Mouse (Mus musculus): ENCODE data around the gene Kdm4a. TPM values are rescaled to one million over a fixed set of nuclear protein-coding genes. Genes with fewer than 3 reads are reported as not detected.

The Kdm4a gene
- polyA plus RNA-seq, 1 experiment from 2014 or later: 53.8 TPM

DNA sequence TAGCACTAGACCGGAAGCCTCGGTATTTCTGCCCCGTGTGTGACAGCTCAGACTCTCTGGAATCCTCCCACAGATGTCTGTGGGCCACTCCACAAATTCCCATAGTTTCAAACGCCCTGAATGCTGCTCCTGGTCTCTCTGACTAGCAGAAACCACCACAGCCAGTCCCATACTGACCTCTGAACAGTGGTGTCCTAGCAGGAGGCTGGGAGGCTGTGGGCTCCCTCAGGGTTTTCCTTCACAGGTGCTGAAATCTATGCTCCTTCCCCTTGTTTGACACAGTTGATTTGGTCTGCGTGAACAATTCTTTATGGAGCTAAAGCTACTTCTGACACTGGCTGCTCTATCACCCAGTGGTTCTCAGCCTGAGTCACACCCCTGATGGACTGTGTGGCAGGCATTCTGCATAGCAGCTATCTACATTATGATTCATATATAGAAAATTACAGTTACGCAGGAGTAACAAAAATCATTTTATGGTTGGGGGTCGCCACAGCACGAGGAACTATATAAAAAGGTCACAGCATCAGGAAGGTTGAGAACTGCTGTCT, 76.5 kb downstream of the Kdm4a start:
- WGBS: 89% methylated on average over 8 of the region's 8 CpGs
- no peaks in the 10 kb centered on the region for H3K9me3 ChIP-seq
- ATAC-seq (replicated peaks): no peak

DNA sequence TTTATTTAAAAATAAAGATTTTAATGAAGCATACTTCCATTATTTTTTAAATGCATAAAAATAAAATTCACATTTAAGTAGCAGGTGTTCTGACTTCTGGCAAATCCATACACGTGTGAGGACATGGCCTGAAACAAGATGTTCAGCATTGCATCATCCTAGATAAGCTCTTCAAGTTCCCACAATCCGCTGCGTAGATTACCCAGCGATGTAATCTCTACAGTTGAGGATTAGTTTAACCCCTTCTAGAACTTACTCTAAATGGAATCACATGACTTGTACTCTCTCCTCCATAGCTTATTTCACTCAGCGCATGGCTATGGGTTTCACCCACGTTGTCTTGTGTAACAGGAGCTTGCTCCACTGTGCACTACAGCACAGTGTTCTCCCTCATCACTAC, 78.3 kb downstream of the Kdm4a start:
- no peak for ATAC-seq (replicated peaks)
- WGBS: 87% methylated on average over 6 of the region's 6 CpGs
- no peaks in the 10 kb centered on the region; the same call in 1 of the 2 replicates for H3K4me1 ChIP-seq
- H3K9me3 ChIP-seq: no peaks in the 10 kb centered on the region
- no peaks in the 10 kb centered on the region for H3K36me3 ChIP-seq (replicated peaks)
- H3K4me2 ChIP-seq: no peak overlapping the region
- no peak overlapping the region for H3K9ac ChIP-seq
- no peaks in the 10 kb centered on the region for H3K27me3 ChIP-seq (replicated peaks)
- no peak overlapping the region for H3K4me3 ChIP-seq
- no peak overlapping the region for H3K27ac ChIP-seq

More for the DNA sequence above, 76.5 kb downstream of the Kdm4a start:
- no peaks in the 10 kb centered on the region for H3K36me3 ChIP-seq (replicated peaks)
- no peak overlapping the region for H3K9ac ChIP-seq
- no peak overlapping the region for H3K4me3 ChIP-seq
- no peaks in the 10 kb centered on the region for H3K27me3 ChIP-seq (replicated peaks)
- H3K4me2 ChIP-seq: no peak overlapping the region
- H3K27ac ChIP-seq: no peak overlapping the region
- H3K4me1 ChIP-seq: no peaks in the 10 kb centered on the region

DNA sequence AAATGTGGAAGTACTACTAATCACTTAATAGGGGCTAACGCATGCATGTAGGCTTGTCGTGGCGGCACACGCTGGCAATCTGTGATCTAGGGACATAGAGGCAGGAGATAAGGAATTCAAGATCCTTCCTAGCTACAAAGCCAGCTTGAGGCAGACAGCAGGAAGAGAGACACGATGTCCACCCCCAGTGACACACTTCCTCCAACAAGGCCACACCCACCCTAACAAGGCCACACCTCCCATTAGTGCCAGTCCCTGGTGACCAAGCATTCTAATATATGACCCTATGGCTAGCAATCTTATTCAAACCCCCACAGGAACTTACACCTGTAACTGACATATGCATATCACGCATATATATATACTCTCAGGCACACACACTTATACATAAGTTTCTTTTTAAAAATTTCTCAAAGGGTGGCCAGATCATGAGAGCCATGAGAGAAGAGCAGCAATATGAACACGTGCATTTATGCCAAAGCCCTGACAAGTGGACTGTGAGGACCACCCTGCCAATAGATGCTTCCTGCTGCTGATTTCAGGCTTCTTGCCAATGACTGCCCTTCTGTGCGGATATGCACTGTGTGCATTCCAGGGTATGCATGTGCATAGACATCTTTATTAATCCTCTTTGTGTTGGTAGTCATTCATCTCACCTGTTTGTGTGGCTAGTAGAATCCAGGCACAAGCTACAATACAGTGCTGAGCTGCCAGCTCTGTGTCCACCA, 80.0 kb downstream of the Kdm4a start:
- Histone ChIP-seq H3K4me1 (no peaks in the 10 kb centered on the region; the same call in 1 of the 2 replicates), H3K9ac (no peak overlapping the region), H3K4me3 (no peak overlapping the region), H3K27ac (no peak overlapping the region), H3K36me3 (replicated peaks) (no peaks in the 10 kb centered on the region), H3K27me3 (replicated peaks) (no peaks in the 10 kb centered on the region), H3K4me2 (no peak overlapping the region), H3K9me3 (no peaks in the 10 kb centered on the region)
- WGBS: 86% methylated on average over 8 of the region's 8 CpGs
- no peak for ATAC-seq (replicated peaks)

DNA sequence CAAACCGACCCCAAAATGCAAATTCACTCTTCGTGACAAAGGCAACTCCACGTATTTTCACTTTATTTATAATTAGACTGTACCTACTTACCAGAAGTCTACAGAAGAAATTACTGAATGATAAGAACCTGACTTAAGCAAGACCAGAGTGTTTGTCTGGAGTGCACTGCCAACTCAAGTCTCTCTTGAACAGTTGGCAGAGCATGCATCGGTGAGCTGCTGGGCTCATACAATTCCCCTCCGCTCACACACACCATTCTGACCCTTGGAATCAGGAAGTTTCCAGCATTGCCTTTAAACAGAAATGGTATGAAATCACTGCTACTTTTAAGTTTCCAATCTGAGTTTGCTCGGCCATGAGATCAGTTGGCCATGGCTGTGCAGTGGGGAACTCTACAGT, 81.3 kb downstream of the Kdm4a start:
- no peak for ATAC-seq (replicated peaks)
- Histone ChIP-seq H3K9ac (no peak overlapping the region), H3K27ac (no peak overlapping the region), H3K4me2 (no peak overlapping the region), H3K4me1 (no peaks in the 10 kb centered on the region; the same call in 1 of the 2 replicates), H3K4me3 (no peak overlapping the region), H3K36me3 (replicated peaks) (no peaks in the 10 kb centered on the region), H3K27me3 (replicated peaks) (no peaks in the 10 kb centered on the region), H3K9me3 (no peaks in the 10 kb centered on the region)
- WGBS: 94% methylated on average over 6 of the region's 6 CpGs

DNA sequence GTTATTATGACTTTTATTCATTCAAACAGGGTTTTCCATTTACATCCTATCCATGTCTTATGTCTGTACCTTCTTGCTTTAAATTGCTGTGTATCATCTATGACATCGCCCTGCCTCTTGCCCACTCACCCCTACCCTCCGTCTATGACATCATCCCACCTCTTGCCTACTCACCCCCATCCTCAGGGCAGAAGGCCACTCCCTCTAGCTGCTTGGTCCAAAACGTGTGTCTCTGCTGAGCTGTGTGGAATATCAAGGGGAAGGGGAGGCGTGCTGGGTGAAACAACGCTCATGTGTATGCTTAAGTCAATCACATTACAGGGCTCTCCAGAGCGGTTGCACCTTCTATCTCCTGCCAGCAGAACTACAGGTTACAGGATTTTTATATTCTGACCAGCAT, 83.8 kb downstream of the Kdm4a start:
- Histone ChIP-seq H3K9ac (no peak overlapping the region), H3K27ac (no peak overlapping the region), H3K36me3 (replicated peaks) (no peaks in the 10 kb centered on the region), H3K4me3 (no peak overlapping the region), H3K4me1 (no peaks in the 10 kb centered on the region; the same call in 1 of the 2 replicates), H3K27me3 (replicated peaks) (no peaks in the 10 kb centered on the region), H3K4me2 (no peak overlapping the region), H3K9me3 (no peaks in the 10 kb centered on the region)
- WGBS: 80% methylated on average over 6 of the region's 6 CpGs
- ATAC-seq (replicated peaks): no peak

DNA sequence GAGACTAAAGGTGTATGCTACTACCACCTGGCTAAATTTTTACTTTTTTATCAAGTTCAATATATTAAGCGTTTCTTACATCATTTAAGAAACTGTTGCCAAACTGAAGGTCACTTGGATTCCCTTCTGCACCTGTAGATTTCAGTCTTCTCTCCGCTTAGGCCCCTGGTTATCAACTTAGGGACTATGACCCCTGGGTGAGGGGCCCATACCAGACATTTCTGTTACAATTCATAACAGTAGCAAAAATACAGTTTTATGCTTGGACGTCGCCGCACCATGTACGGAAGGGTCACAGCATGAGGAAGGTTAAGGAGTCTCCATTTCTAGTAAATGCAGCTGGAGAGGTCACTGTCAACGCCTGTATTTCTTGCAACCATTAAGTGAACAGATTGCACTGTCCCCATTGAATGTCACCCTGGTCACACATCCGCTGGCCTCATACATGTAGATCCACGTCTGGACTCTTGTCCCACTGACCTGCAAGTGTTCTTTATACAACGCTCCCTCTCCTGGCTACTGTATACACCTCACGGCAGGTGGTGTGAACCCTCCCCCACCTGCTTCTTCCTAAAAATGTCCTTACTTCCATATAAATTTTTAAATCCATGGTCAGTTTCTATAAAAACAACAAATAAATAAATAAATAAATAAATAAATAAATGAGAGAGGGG, 86.9 kb downstream of the Kdm4a start:
- H3K4me1 ChIP-seq: no peaks in the 10 kb centered on the region; the same call in 1 of the 2 replicates
- no peak overlapping the region for H3K27ac ChIP-seq
- ATAC-seq (replicated peaks): no peak
- H3K27me3 ChIP-seq (replicated peaks): no peaks in the 10 kb centered on the region
- H3K4me2 ChIP-seq: no peak overlapping the region
- WGBS: 96% methylated on average over 11 of the region's 11 CpGs
- no peaks in the 10 kb centered on the region for H3K36me3 ChIP-seq (replicated peaks)
- H3K4me3 ChIP-seq: no peak overlapping the region
- no peak overlapping the region for H3K9ac ChIP-seq
- no peaks in the 10 kb centered on the region for H3K9me3 ChIP-seq

DNA sequence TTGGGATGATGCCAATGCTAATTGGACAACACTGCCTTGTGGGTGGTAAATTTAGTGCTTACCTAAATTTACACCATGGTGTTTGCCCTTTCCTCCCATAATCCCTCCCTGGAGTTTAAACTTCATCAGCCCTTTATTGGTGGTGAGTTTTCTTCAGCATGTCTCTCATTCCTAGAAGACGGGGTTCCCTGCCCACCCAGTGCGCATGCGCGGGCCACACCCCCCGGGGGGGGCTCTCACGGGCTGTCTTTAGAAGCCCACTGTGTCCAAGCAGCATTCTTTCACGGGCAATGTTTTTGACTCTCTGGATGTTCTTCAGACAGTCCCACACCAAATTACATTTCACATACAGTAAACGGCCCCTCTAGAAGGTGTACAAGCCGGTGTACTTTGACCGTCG, 89.4 kb downstream of the Kdm4a start:
- H3K4me1 ChIP-seq: no peaks in the 10 kb centered on the region
- 87% methylated on average over 11 of the region's 11 CpGs for WGBS
- H3K36me3 ChIP-seq (replicated peaks): no peaks in the 10 kb centered on the region
- no peak overlapping the region for H3K9ac ChIP-seq
- no peaks in the 10 kb centered on the region for H3K27me3 ChIP-seq (replicated peaks)
- ATAC-seq (replicated peaks): no peak
- no peak overlapping the region for H3K27ac ChIP-seq
- no peaks in the 10 kb centered on the region for H3K9me3 ChIP-seq
- no peak overlapping the region for H3K4me2 ChIP-seq
- H3K4me3 ChIP-seq: no peak overlapping the region

DNA sequence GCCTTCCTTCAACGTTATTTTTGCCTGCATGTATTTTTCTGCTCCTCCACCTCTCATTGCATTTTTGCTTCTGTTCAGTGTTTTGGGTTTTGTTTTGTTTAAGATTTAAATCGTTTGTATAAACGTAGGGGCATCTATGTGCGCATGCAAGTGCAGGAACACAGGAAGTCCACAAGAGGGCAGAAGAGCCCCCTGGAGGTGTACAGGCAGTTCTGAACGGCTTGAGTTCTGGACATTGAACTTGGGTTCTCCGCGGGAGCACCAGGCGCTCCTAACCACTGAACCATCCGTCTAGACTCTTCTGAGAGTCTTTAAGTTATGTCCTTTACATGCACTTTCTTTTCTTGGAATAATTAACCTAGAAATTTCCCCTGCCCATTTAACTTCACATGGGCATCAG, 89.9 kb downstream of the Kdm4a start:
- H3K36me3 ChIP-seq (replicated peaks): no peaks in the 10 kb centered on the region
- no peak overlapping the region for H3K4me3 ChIP-seq
- H3K4me1 ChIP-seq: no peaks in the 10 kb centered on the region
- no peak overlapping the region for H3K9ac ChIP-seq
- H3K4me2 ChIP-seq: no peak overlapping the region
- H3K27me3 ChIP-seq (replicated peaks): no peaks in the 10 kb centered on the region
- H3K27ac ChIP-seq: no peak overlapping the region
- no peak for ATAC-seq (replicated peaks)
- H3K9me3 ChIP-seq: no peaks in the 10 kb centered on the region
- 61% methylated on average over 9 of the region's 9 CpGs for WGBS

DNA sequence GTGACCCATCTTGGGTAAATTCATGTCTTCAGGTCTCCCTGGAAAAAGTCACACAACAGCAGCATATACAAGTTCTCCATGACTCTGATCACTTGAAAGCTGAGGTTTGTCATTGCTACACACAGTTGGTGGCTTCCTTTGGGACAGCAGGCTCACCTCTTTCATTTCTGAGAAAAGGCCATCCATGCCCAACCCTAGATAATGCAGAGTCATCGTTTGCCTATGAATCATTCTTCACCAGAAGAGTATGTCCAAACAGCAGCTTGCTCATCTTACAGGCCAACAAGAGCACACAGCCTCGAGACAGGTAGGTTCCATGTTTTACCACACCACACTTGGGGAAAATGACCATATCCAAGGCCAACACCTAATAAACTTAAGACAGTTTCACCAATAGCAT, 91.1 kb downstream of the Kdm4a start:
- H3K4me1 ChIP-seq: no peaks in the 10 kb centered on the region
- no peaks in the 10 kb centered on the region for H3K36me3 ChIP-seq (replicated peaks)
- 85% methylated on average over 2 of the region's 2 CpGs for WGBS
- no peak overlapping the region for H3K4me3 ChIP-seq
- ATAC-seq (replicated peaks): no peak
- H3K4me2 ChIP-seq: no peak overlapping the region
- no peaks in the 10 kb centered on the region for H3K9me3 ChIP-seq
- H3K9ac ChIP-seq: no peak overlapping the region
- H3K27me3 ChIP-seq (replicated peaks): no peaks in the 10 kb centered on the region
- no peak overlapping the region for H3K27ac ChIP-seq

Small RNA genes within 50 kb of the gene (microRNA-seq; reads per million reads assigned to microRNA genes)
- 3.9 reads per million, percentile 19 among the genes with 10 or more reads in this experiment for gene Mir7226

Other genes starting within 250 kb of the Kdm4a start
- gene St3gal3, start 45.1 kb downstream of the Kdm4a start, polyA plus RNA-seq (2015; fragmentation: Nextera tagmentation; extraction: Ambion mirVana): 12.6 and 12.9 TPM in 2 replicates
- 93.9 and 94.2 TPM in 2 replicates for gene Ptprf, start 111.4 kb upstream of the Kdm4a start, polyA plus RNA-seq (2015; fragmentation: Nextera tagmentation; extraction: Ambion mirVana)
- gene Szt2, start 229.2 kb upstream of the Kdm4a start, polyA plus RNA-seq (2015; fragmentation: Nextera tagmentation; extraction: Ambion mirVana): 11.1 and 11.5 TPM in 2 replicates
- 96.5 and 96.7 TPM in 2 replicates for gene Med8, start 229.3 kb upstream of the Kdm4a start, polyA plus RNA-seq (2015; fragmentation: Nextera tagmentation; extraction: Ambion mirVana)
- gene Elovl1, start 248.1 kb upstream of the Kdm4a start, polyA plus RNA-seq (2015; fragmentation: Nextera tagmentation; extraction: Ambion mirVana): 30.7 and 31.4 TPM in 2 replicates

Data from midbrain, embryonic 15.5 days (tissue).